Mouse (Mus musculus) ES-Bruce4 (cell line): ENCODE measurements around the gene Gata1.

Experiments used
- CTCF ChIP-seq: IDR thresholded peaks from one replicate; pipeline ENCODE4 v1.8.1; 2011; ENCODE audit warnings: low read depth, low read length
- EP300 ChIP-seq: IDR thresholded peaks from 2 replicates; pipeline ENCODE4 v1.6.1; 2011; ENCODE audit warnings: low read depth, low read length; ENCODE audit not compliant: insufficient read depth
- POLR2A ChIP-seq: IDR thresholded peaks from one replicate; pipeline ENCODE4 v1.8.1; 2011; ENCODE audit warnings: low read length; ENCODE audit not compliant: insufficient read depth

DNA sequence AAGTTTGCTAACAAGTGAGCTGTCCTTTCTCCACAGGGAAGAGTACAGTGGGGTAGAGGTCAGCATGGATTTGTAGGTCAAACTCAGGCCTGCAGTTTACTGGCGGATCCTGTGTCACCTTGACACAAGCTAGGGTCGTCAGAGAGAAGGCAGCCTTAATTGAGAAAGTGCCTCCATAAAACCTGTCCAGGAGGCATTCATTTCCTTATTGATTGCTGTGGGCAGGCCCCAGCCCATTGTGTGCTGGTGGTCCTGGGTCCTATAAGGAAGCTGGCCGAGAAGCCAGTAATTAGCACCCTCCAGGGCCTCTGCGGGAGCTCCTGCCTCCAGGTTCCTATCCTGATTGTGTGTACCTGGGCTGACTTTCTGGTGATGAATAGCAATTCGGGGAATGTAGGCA is 24.1 kb upstream of the Gata1 start:
- no peak for TF ChIP-seq CTCF
- no peak for TF ChIP-seq POLR2A
- TF ChIP-seq EP300 = peak; percentile 92
